Mouse (Mus musculus): Measurements from ENCODE around the gene Vkorc1l1. TPM values are rescaled to one million over a fixed set of nuclear protein-coding genes. Genes with fewer than 3 reads are reported as not detected.

Vkorc1l1 gene
- 15.9 TPM for polyA plus RNA-seq (2017; shearing (Covaris generic))

GRCm38 (mm10) chr5:129941495-129942045 lies at the start of gene Vkorc1l1:
Vkorc1l1 (plus strand) TSS chr5:129941970.

GRCm38 (mm10) chr5:129895198-129896088 lies 46.3 kb upstream of the Vkorc1l1 start, which contains the start of gene Zbed5:
Zbed5 (plus strand) TSS chr5:129895723.

DNA sequence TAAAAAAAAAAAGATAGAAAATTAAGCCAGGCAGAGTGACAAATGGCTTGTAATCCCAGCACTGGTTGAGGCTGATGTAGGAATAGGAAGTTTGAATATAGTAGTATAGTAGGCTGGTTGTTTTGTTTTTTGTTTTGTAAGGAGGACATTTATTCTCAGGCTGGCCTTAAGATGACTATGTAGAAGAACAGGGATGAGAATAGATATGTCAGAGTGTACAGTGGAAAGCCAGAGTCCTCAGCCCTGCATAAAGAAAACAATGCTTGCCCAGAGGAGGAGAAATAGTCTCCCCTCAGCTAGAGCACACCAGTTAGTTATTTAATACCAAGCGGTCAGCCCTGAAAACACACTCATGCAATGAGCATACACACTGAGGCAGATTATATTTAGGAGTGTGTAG lies 43.3 kb upstream of the Vkorc1l1 start, which contains the start of gene Phkg1:
Phkg1 (minus strand) TSS at position 101 of the 400 bp plus-strand sequence.

DNA sequence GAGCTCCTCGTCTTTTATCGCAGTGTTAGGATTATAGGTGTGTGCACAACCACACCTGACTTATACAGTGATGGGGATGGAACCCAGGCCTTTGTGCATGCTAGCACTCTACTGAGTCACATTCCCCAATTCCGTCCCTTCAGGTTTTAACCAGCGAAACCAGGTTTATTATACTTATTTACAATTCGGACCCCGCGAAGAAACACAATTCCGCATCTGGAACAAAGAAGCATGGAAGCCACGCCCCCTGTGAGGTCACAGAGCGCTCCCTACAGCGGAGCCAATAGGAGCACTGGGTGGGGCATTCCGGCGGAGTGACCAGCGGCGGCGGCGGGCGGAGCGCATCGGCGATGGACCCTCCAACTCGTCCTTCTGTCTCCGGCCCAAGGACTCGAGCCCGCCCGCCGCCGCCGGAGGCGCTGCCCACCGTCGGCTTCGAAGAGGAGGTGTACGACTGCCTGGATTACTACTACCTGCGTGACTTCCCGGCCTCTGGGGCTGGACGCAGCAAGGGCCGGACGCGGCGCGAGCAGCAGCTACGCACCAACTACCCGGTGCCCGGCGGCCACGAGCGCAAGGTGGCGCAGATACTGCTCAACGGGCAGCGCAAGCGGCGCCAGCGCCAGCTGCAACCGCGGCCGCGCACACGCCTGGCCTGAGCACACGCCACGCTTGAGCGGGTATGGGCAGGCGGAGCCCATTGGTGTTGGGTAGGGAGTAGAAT lies 33.4 kb upstream of the Vkorc1l1 start, which contains the start of gene Nupr1l:
Nupr1l (plus strand) TSS at position 299 of the 724 bp plus-strand sequence.

DNA sequence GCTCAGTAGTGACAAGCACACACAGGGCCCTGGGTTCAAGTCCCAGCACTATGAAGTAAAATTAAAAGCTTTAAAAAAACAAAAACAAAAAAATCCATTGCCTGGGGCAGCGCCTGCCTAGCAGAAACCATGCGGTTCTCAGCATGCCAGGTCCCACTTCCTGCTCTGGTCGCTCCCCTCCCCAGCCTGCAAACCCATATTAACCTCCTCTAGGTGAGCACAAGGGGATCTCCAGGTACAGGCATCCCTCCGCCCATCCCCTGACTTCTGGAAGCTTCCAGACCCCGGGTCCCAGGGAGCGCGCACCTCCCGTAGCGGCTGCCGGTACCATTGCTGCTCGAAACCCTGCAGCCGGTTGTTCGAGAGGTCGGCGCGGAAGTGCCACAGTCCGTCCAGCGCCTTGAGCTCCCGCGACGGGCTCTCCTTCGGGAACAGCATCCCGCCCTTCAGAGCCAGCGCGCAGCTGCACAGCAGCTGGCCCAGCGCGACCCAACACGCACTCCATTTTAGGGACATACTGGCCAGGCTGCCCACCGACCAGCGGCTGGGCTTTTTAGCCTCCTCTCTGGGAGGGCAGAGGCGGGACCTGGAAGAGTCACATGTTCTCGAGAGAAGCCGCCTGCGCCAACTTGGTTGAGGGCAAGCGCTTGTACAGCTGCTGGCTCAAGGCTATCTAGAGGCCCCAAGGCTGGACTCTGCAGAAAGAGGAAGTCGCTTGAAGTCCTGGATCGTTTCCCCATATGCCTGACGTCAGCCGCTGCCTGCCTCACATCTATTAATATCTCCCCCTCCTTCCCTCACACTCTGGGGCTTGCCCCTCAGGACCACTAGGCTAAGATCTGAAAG lies 60.8 kb downstream of the Vkorc1l1 start, which contains the start of gene Gusb:
Gusb (minus strand) TSS at position 749 of the 846 bp plus-strand sequence.

DNA sequence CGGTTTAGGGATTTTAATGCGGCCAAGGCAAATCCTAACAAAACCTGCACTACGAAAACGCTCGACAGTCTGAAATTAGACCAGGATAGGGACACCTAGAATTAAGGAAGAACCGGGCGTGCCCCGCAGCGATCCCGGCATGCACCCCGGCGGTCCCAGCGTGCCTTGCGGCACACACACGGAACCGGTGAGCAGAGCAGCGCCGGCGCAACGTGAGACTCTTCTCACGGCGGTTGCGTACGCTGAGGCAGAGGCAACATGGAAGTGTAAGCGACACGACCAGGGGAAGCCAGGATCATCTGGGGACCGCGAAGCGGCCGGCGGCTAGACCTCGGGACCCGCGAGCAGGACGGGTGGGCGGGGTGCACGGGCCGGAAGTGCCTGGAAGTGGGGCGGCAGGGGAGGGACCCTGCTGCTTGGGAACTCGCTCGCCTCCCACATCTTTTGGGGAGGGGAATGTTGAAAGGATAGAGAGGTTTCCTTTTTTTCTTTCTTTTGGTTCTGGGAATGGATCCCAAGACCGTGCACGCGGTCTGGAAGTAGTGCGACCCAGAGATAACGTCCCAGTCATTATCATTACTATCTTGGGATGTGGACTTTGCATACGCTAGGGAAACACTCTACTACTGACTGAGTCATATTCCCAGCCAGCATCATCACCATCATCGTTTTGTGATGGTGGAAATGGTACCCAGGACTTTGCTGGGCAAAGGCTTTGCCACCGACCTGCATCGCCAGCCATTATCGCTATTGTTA lies 87.5 kb downstream of the Vkorc1l1 start, which contains the start of the genes Asl and Crcp:
Asl (minus strand) TSS at position 106 of the 756 bp plus-strand sequence.
Crcp (plus strand) TSS at position 149 of the 756 bp plus-strand sequence.

Other genes with a start within 250 kb of the Vkorc1l1 start
- 0.17 TPM for gene Sept14, start 233.5 kb upstream of the Vkorc1l1 start, polyA plus RNA-seq (2017; shearing (Covaris generic))
- 114 TPM for gene Mrps17, start 226.5 kb upstream of the Vkorc1l1 start, polyA plus RNA-seq (2017; shearing (Covaris generic))
- 31.3 TPM for gene Nipsnap2, start 216.9 kb upstream of the Vkorc1l1 start, polyA plus RNA-seq (2017; shearing (Covaris generic))
- gene Psph, start 154.5 kb upstream of the Vkorc1l1 start, polyA plus RNA-seq (2017; shearing (Covaris generic)), result 60.2 TPM
- gene Sumf2, start 95.0 kb upstream of the Vkorc1l1 start, polyA plus RNA-seq (2017; shearing (Covaris generic)), result 25.1 TPM
- gene Chchd2, start 54.5 kb upstream of the Vkorc1l1 start, polyA plus RNA-seq (2017; shearing (Covaris generic)), result 464 TPM
- gene Zbed5, start 46.2 kb upstream of the Vkorc1l1 start, polyA plus RNA-seq (2017; shearing (Covaris generic)), result 3.1 TPM
- gene Phkg1, start 43.4 kb upstream of the Vkorc1l1 start, polyA plus RNA-seq (2017; shearing (Covaris generic)), result 0.28 TPM
- gene Nupr1l, start 33.4 kb upstream of the Vkorc1l1 start, polyA plus RNA-seq (2017; shearing (Covaris generic)), result 0.75 TPM
- gene Gusb, start 61.1 kb downstream of the Vkorc1l1 start, polyA plus RNA-seq (2017; shearing (Covaris generic)), result 52.4 TPM
- 71.3 TPM for gene Asl, start 87.3 kb downstream of the Vkorc1l1 start, polyA plus RNA-seq (2017; shearing (Covaris generic))
- gene Crcp, start 87.3 kb downstream of the Vkorc1l1 start, polyA plus RNA-seq (2017; shearing (Covaris generic)), result 43.6 TPM
- 11.0 TPM for gene Tpst1, start 131.4 kb downstream of the Vkorc1l1 start, polyA plus RNA-seq (2017; shearing (Covaris generic))
- gene Kctd7, start 202.9 kb downstream of the Vkorc1l1 start, polyA plus RNA-seq (2017; shearing (Covaris generic)), result 6.5 TPM
- gene Rabgef1, start 229.8 kb downstream of the Vkorc1l1 start, polyA plus RNA-seq (2017; shearing (Covaris generic)), result 32.4 TPM